Mouse (Mus musculus): ENCODE measurements around the gene Ubr4.

- TF ChIP-seq POLR2A (IDR thresholded peaks at IDR 0.05; ENCODE audit: extremely low read depth, insufficient read depth, low read length) (no peak), CTCF (IDR thresholded peaks at IDR 0.05; ENCODE audit: extremely low read depth, insufficient read depth, low read length) (no peak)
These were observed 6.9 kb upstream of the Ubr4 start for GRCm38 (mm10) chr4:139345416-139346019.

Data from cortical plate, adult 2 months (tissue).